Mouse (Mus musculus): ENCODE results near the gene Csf2rb2. TPM values are rescaled to one million over a fixed set of nuclear protein-coding genes. Genes with fewer than 3 reads are reported as not detected.
"Not testable (repeated sequence)": the region's sequence is repeated elsewhere in the genome, so short reads cannot be mapped to it uniquely, and the experiment has no call there.

The Csf2rb2 gene
- total RNA-seq, 1 experiment: 0.09 TPM

GRCm38 (mm10) chr15:78339627-78340423 lies 34.3 kb upstream of the Csf2rb2 start:
- TF ChIP-seq MAFK (IDR thresholded peaks at IDR 0.05; ENCODE audit: insufficient read depth, low read depth, low read length): 0 out of 2 replicates have a peak, but pooled peaks have one; percentile 6
- TF ChIP-seq ZC3H11A (IDR thresholded peaks at IDR 0.05; ENCODE audit: borderline replicate concordance, low read depth, low read length): peak; percentile 37; the same call in 1 of the 2 replicates
- H3K36me3 ChIP-seq (ENCODE audit: control insufficient read depth, insufficient read depth, low read length, poor library complexity, severe bottlenecking); H3K27ac ChIP-seq (ENCODE audit: insufficient read depth, low read depth, low read length, poor library complexity, severe bottlenecking); in situ Hi-C loops (cut with MboI; ENCODE audit: low sequenced_read_pairs in 2 of 2, unreplicated experiment in 2 of 2); H3K4me1 ChIP-seq (ENCODE audit: control insufficient read depth in 2 of 2, insufficient read depth in 2 of 2, low read length in 2 of 2, poor library complexity in 1 of 2); H3K4me3 ChIP-seq (ENCODE audit: insufficient read depth in 1 of 2, low read depth in 1 of 2, low read length in 2 of 2, poor library complexity in 1 of 2, severe bottlenecking in 1 of 2); H3K9ac ChIP-seq (ENCODE audit: insufficient read depth, low read depth, low read length, poor library complexity, severe bottlenecking); H3K9me3 ChIP-seq (ENCODE audit: control insufficient read depth, insufficient read depth, low read depth, low read length): not testable (repeated sequence)
- peak; percentile 35 for DNase-seq (ENCODE audit: low read depth, low spot score)

- H3K9me3 ChIP-seq (ENCODE audit: control insufficient read depth, insufficient read depth, low read depth, low read length): no peaks in the 10 kb centered on the region
- no peak overlapping the region for H3K27ac ChIP-seq (ENCODE audit: insufficient read depth, low read depth, low read length, poor library complexity, severe bottlenecking)
- H3K4me1 ChIP-seq (ENCODE audit: control insufficient read depth in 2 of 2, insufficient read depth in 2 of 2, low read length in 2 of 2, poor library complexity in 1 of 2): no peaks in the 10 kb centered on the region
- no peak for TF ChIP-seq ZC3H11A (IDR thresholded peaks at IDR 0.05; ENCODE audit: borderline replicate concordance, low read depth, low read length)
- TF ChIP-seq ZNF384 (IDR thresholded peaks at IDR 0.05; ENCODE audit: low read depth, low read length): no peak
- no peak for TF ChIP-seq MAFK (IDR thresholded peaks at IDR 0.05; ENCODE audit: insufficient read depth, low read depth, low read length)
- no peak for TF ChIP-seq CHD2 (IDR thresholded peaks at IDR 0.05; ENCODE audit: low read depth, low read length)
- TF ChIP-seq HCFC1 (IDR thresholded peaks at IDR 0.05; ENCODE audit: borderline replicate concordance, insufficient read depth, low read length): no peak
- no peaks in the 10 kb centered on the region for H3K36me3 ChIP-seq (ENCODE audit: control insufficient read depth, insufficient read depth, low read length, poor library complexity, severe bottlenecking)
- DNase-seq (ENCODE audit: low read depth, low spot score): no peak
- no peak overlapping the region for H3K4me3 ChIP-seq (ENCODE audit: insufficient read depth in 1 of 2, low read depth in 1 of 2, low read length in 2 of 2, poor library complexity in 1 of 2, severe bottlenecking in 1 of 2)
- in situ Hi-C loops (cut with MboI; ENCODE audit: low sequenced_read_pairs in 2 of 2, unreplicated experiment in 2 of 2): no loop called here
- H3K9ac ChIP-seq (ENCODE audit: insufficient read depth, low read depth, low read length, poor library complexity, severe bottlenecking): no peak overlapping the region
Observed at GRCm38 (mm10) chr15:78334380-78334779, 28.9 kb upstream of the Csf2rb2 start.

- Histone ChIP-seq H3K4me1 (ENCODE audit: control insufficient read depth in 2 of 2, insufficient read depth in 2 of 2, low read length in 2 of 2, poor library complexity in 1 of 2) (no peaks in the 10 kb centered on the region), H3K9me3 (ENCODE audit: control insufficient read depth, insufficient read depth, low read depth, low read length) (no peaks in the 10 kb centered on the region), H3K4me3 (ENCODE audit: insufficient read depth in 1 of 2, low read depth in 1 of 2, low read length in 2 of 2, poor library complexity in 1 of 2, severe bottlenecking in 1 of 2) (no peak overlapping the region), H3K36me3 (ENCODE audit: control insufficient read depth, insufficient read depth, low read length, poor library complexity, severe bottlenecking) (no peaks in the 10 kb centered on the region), H3K9ac (ENCODE audit: insufficient read depth, low read depth, low read length, poor library complexity, severe bottlenecking) (no peak overlapping the region), H3K27ac (ENCODE audit: insufficient read depth, low read depth, low read length, poor library complexity, severe bottlenecking) (no peak overlapping the region)
- DNase-seq (ENCODE audit: low read depth, low spot score): no peak
- in situ Hi-C loops (cut with MboI; ENCODE audit: low sequenced_read_pairs in 2 of 2, unreplicated experiment in 2 of 2): no loop called here
- TF ChIP-seq ZNF384 (IDR thresholded peaks at IDR 0.05; ENCODE audit: low read depth, low read length) (no peak), ZC3H11A (IDR thresholded peaks at IDR 0.05; ENCODE audit: borderline replicate concordance, low read depth, low read length) (no peak), MAFK (IDR thresholded peaks at IDR 0.05; ENCODE audit: insufficient read depth, low read depth, low read length) (no peak), HCFC1 (IDR thresholded peaks at IDR 0.05; ENCODE audit: borderline replicate concordance, insufficient read depth, low read length) (no peak), CHD2 (IDR thresholded peaks at IDR 0.05; ENCODE audit: low read depth, low read length) (no peak)
Observed at GRCm38 (mm10) chr15:78332981-78333380, 27.5 kb upstream of the Csf2rb2 start.

GRCm38 (mm10) chr15:78331523-78332340 lies 26.2 kb upstream of the Csf2rb2 start:
- H3K9me3 ChIP-seq (ENCODE audit: control insufficient read depth, insufficient read depth, low read depth, low read length): no peaks in the 10 kb centered on the region
- no peaks in the 10 kb centered on the region for H3K36me3 ChIP-seq (ENCODE audit: control insufficient read depth, insufficient read depth, low read length, poor library complexity, severe bottlenecking)
- TF ChIP-seq MAFK (IDR thresholded peaks at IDR 0.05; ENCODE audit: insufficient read depth, low read depth, low read length) (no peak), ZNF384 (IDR thresholded peaks at IDR 0.05; ENCODE audit: low read depth, low read length) (no peak), HCFC1 (IDR thresholded peaks at IDR 0.05; ENCODE audit: borderline replicate concordance, insufficient read depth, low read length) (no peak), CHD2 (IDR thresholded peaks at IDR 0.05; ENCODE audit: low read depth, low read length) (no peak), ZC3H11A (IDR thresholded peaks at IDR 0.05; ENCODE audit: borderline replicate concordance, low read depth, low read length) (no peak)
- H3K4me1 ChIP-seq (ENCODE audit: control insufficient read depth in 2 of 2, insufficient read depth in 2 of 2, low read length in 2 of 2, poor library complexity in 1 of 2): no peaks in the 10 kb centered on the region
- H3K27ac ChIP-seq (ENCODE audit: insufficient read depth, low read depth, low read length, poor library complexity, severe bottlenecking): no peak overlapping the region
- H3K9ac ChIP-seq (ENCODE audit: insufficient read depth, low read depth, low read length, poor library complexity, severe bottlenecking): no peak overlapping the region
- in situ Hi-C loops (cut with MboI; ENCODE audit: low sequenced_read_pairs in 2 of 2, unreplicated experiment in 2 of 2): no loop called here
- DNase-seq (ENCODE audit: low read depth, low spot score): no peak
- no peak overlapping the region for H3K4me3 ChIP-seq (ENCODE audit: insufficient read depth in 1 of 2, low read depth in 1 of 2, low read length in 2 of 2, poor library complexity in 1 of 2, severe bottlenecking in 1 of 2)
